Mouse (Mus musculus) embryonic facial prominence, embryonic 14.5 days (tissue): Measurements from ENCODE around the gene Kcnip4. TPM values are rescaled to one million over a fixed set of nuclear protein-coding genes. Genes with fewer than 3 reads are reported as not detected.

ENCODE experiments used
- ATAC-seq: fragments of 200-750 bp; cut with Nextera tagmentation; 2 replicates; pipeline ENCODE4 v1.8.0; 2017; ENCODE audit warnings: low read depth, moderate number of reproducible peaks, moderate TSS enrichment
- DNase-seq: peaks from one replicate; pipeline ENCODE4 v3.0.0-alpha.2; 2015; ENCODE audit warnings: low spot score
- H3K27ac ChIP-seq: fragments of 300-500 bp; sonication (generic); replicated peaks from 2 replicates; pipeline ENCODE4 v1.5.1; 2014; ENCODE audit warnings: low read depth, mild to moderate bottlenecking, low read length, moderate library complexity
- H3K27me3 ChIP-seq: fragments of 300-500 bp; sonication (generic); replicated peaks from 2 replicates; pipeline ENCODE4 v1.6.1; 2014; ENCODE audit warnings: low read length; ENCODE audit not compliant: control insufficient read depth, insufficient read depth
- H3K36me3 ChIP-seq: fragments of 300-500 bp; sonication (generic); 2 replicates; pipeline ENCODE4 v1.6.1; 2014; ENCODE audit warnings: low read length, mixed read lengths; ENCODE audit not compliant: control insufficient read depth, insufficient read depth
- H3K4me1 ChIP-seq: fragments of 300-500 bp; sonication (generic); 2 replicates; pipeline ENCODE4 v1.6.1; 2014; ENCODE audit warnings: antibody characterized with exemption, low read length; ENCODE audit not compliant: control insufficient read depth, insufficient read depth
- H3K4me2 ChIP-seq: fragments of 300-500 bp; sonication (generic); 2 replicates; pipeline ENCODE4 v1.6.1; 2014; ENCODE audit warnings: low read depth, mild to moderate bottlenecking, low read length, moderate library complexity, mixed read lengths
- H3K4me3 ChIP-seq: fragments of 300-500 bp; sonication (generic); 2 replicates; pipeline ENCODE4 v1.5.1; 2014; ENCODE audit warnings: low read depth, mild to moderate bottlenecking, low read length
- H3K9ac ChIP-seq: fragments of 300-500 bp; sonication (generic); 2 replicates; pipeline ENCODE4 v1.6.1; 2014; ENCODE audit warnings: low read depth, mild to moderate bottlenecking, low read length, moderate library complexity, mixed read lengths
- H3K9me3 ChIP-seq: fragments of 300-500 bp; sonication (generic); 2 replicates; pipeline ENCODE4 v1.6.1; 2016; ENCODE audit warnings: low read length; ENCODE audit not compliant: control insufficient read depth
- WGBS: fragments of 180-500 bp; shearing (Covaris S2); extraction: QIAGEN DNeasy Blood & Tissue Kit; methylation state at CpG from one replicate; pipeline ENCODE4 v1.1.7; 2014; 5-methylcytosine and 5-hydroxymethylcytosine counted together
- polyA plus RNA-seq: library from polyadenylated mRNA; unstranded; fragments of >200 nt; fragmentation: Nextera tagmentation; extraction: Ambion mirVana; gene quantifications from 2 replicates; pipeline ENCODE4 v1.2.1, GENCODE M21; 2014

Kcnip4 gene
- polyA plus RNA-seq, 1 experiment from 2014 or later: 2.9 TPM

DNA sequence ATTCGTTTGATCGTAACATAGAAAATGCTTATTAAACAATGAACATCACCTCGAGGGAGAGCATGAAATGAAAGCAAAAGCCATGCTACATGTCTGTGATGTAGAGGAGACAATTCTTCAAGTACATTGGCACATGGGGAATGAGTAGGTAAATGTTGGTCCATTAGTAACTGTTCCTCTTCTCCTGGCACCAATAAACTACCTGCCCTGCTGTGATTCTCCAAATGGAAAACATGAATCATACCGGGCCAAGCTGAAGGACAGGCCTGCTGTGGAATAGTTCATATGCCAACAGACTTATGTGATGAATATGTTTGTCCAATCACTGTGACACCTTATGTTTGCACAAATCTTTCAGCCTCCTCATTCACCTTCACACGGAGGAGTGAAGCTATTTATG, 429.3 kb downstream of the Kcnip4 start:
- DNase-seq (no peak), ATAC-seq (no peak)
- H3K4me3 ChIP-seq: no peak overlapping the region
- H3K4me2 ChIP-seq: no peak overlapping the region
- H3K27me3 ChIP-seq: no peaks in the 10 kb centered on the region
- no peaks in the 10 kb centered on the region for H3K4me1 ChIP-seq
- no peaks in the 10 kb centered on the region for H3K9me3 ChIP-seq
- WGBS: 87% methylated on average over 5 of the region's 5 CpGs
- H3K36me3 ChIP-seq: no peaks in the 10 kb centered on the region
- H3K27ac ChIP-seq: no peak overlapping the region
- no peak overlapping the region for H3K9ac ChIP-seq

DNA sequence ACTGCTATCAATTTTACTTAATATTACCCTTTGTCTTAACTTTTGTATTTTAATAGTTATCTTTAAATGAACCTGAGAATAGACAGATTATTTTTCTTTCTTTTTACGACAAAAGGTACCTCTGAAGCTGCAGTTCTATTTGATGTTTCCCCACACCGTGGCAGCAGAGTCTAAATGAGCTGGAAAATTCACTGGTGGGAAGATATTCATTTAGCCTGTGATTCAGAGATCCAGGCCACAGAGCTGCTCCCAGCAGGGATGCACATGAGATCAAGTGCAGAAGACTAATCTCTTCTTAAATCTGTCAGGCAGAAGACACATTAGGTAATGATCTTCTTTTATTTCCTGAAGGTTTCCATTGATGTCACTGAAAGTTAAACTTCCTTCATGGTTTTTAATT, 429.8 kb downstream of the Kcnip4 start:
- DNase-seq: peak; percentile 6
- H3K4me3 ChIP-seq: no peak overlapping the region
- no peak overlapping the region for H3K4me2 ChIP-seq
- no peak overlapping the region for H3K27ac ChIP-seq
- no peaks in the 10 kb centered on the region for H3K9me3 ChIP-seq
- WGBS: 68% methylated on average over 2 of the region's 2 CpGs
- no peaks in the 10 kb centered on the region for H3K4me1 ChIP-seq
- no peak for ATAC-seq
- H3K9ac ChIP-seq: no peak overlapping the region
- H3K36me3 ChIP-seq: no peaks in the 10 kb centered on the region
- no peaks in the 10 kb centered on the region for H3K27me3 ChIP-seq

DNA sequence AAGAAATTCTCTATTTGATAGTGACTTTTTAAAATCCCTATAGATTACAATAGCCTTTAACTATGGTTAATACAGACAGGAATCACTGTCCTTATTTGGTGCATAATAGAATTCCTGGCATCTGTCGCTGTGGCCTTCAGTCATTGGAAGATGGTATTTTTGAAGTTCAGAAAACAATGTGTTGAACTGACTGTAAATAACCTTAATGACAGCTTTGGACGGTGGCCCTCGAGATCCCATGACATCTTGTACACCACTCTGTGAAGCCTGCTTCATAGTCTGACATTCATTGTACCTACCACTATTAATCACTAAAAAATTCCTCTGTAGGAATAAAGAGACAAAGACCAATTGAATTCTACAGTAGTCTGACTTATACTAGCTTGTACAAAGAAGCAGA, 430.4 kb downstream of the Kcnip4 start:
- H3K27ac ChIP-seq: no peak overlapping the region
- ATAC-seq (no peak), DNase-seq (no peak)
- no peaks in the 10 kb centered on the region for H3K9me3 ChIP-seq
- 71% methylated on average over 3 of the region's 3 CpGs for WGBS
- H3K4me1 ChIP-seq: no peaks in the 10 kb centered on the region
- no peak overlapping the region for H3K9ac ChIP-seq
- H3K4me2 ChIP-seq: no peak overlapping the region
- no peaks in the 10 kb centered on the region for H3K27me3 ChIP-seq
- no peaks in the 10 kb centered on the region for H3K36me3 ChIP-seq
- H3K4me3 ChIP-seq: no peak overlapping the region

DNA sequence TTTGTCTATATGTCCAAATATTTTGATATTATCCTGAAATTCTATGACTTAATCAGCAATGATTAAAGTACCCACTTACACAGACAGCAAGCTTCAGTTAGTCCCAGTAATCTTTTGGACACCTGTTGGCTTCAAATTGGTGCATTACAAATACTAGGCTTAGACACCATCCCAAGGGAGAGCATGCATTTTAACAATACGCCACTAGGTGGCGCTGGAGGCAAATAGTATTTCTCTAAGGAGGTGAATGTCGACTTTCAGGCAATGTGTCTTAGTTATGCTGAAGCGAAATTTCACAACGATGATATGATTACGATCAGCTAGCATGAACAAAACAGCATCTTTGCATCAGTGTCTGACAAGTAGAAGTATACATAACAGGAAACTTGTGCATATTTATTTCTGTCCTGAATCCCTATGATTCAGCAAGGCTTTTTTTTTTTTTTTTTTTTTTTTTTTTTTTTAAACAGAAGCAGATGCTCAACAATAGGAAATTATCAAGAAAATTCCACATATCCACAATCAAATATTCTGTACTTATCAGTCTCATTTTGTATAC, 434.5 kb downstream of the Kcnip4 start:
- WGBS: 2% methylated on average over 6 of the region's 6 CpGs
- H3K4me1 ChIP-seq: no peaks in the 10 kb centered on the region
- peak overlapping the region; percentile 38; the same call in 1 of the 2 replicates for H3K4me2 ChIP-seq

DNA sequence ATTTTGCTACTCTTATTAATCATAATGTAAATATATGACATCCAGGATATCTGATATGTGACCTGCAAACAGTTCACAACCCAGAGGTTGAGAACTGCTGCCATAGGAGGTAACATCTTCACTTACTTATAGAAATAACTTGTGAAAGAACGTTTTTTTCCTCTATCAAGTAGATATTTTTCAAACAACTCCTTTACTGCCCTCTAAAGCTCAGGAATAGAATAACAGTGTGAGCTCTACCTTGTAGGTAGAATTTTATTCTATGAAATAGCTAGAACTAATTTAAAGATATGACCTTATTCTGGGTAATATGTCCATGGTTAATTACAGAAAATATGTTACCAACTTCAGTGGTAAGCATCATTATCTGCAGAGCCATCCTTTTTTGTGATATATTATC, 459.1 kb downstream of the Kcnip4 start:
- Histone ChIP-seq H3K27me3 (no peaks in the 10 kb centered on the region), H3K4me1 (no peaks in the 10 kb centered on the region), H3K4me3 (no peak overlapping the region), H3K36me3 (no peaks in the 10 kb centered on the region), H3K27ac (no peak overlapping the region), H3K9ac (no peak overlapping the region), H3K9me3 (no peaks in the 10 kb centered on the region), H3K4me2 (no peak overlapping the region)
- ATAC-seq (no peak), DNase-seq (no peak)
- 21% methylated on average over 1 of the region's 1 CpGs for WGBS

More for the DNA sequence above, 434.5 kb downstream of the Kcnip4 start:
- no peaks in the 10 kb centered on the region for H3K27me3 ChIP-seq
- ATAC-seq: peak; percentile 71
- H3K36me3 ChIP-seq: no peaks in the 10 kb centered on the region
- H3K27ac ChIP-seq: no peak overlapping the region
- DNase-seq: peak; percentile 87
- H3K4me3 ChIP-seq: peak overlapping the region; percentile 14; the same call in 1 of the 2 replicates
- no peaks in the 10 kb centered on the region for H3K9me3 ChIP-seq
- H3K9ac ChIP-seq: no peak overlapping the region

DNA sequence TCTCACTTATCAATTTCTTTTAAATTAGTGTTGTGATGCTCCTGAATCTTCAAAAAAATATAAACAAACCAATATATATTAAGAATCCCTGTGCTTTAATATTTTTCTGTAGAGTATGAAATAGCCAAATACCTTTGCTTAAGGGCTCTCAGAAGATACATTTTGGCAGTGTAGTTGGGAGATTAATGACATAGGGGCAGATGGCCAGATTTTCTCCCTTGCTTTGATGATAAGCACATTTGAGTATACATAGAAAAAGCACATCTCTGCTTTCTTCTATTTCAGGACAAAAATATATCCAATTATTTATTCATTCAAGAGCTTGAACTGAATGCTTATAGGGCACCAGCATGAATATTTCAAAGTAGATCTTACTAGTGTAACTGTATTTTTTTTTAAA, 465.8 kb downstream of the Kcnip4 start:
- Histone ChIP-seq H3K9ac (no peak overlapping the region), H3K4me1 (no peaks in the 10 kb centered on the region), H3K4me2 (no peak overlapping the region), H3K27ac (no peak overlapping the region), H3K36me3 (no peaks in the 10 kb centered on the region), H3K4me3 (no peak overlapping the region), H3K27me3 (no peaks in the 10 kb centered on the region), H3K9me3 (no peaks in the 10 kb centered on the region)
- DNase-seq (no peak), ATAC-seq (no peak)

DNA sequence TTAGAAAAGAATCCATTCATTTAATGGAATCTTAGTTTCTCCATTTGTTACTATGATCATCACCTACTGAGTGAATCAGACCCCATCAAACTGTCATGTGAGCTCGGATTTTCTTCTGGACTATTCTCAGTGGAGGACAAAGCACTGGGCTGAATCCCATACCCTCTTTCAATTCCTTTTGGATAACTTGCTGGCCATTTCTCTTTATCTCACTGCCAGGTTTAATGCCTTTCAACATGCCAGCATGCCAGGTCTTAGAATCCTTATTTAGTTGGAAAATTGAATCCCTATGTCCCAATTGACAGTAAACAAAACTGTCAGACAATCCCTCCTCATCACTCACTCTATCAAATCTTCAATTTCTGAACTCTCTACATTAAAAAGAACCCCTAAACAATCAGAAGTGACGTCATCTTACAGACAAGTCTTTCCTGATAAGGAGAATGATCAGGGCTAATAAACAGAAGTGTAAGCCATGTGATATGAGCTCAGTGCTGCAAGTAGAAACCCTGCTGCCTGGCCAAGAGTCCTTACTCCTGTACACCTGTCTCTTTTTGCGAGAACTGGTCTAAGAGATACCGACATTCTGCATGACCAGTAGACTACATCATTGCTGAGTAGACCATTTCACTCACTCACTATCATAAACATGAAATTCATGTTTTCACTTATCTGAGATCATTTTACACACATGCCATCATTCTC, 466.9 kb downstream of the Kcnip4 start:
- Histone ChIP-seq H3K4me2 (no peak overlapping the region), H3K4me1 (no peaks in the 10 kb centered on the region), H3K27ac (no peak overlapping the region), H3K36me3 (no peaks in the 10 kb centered on the region), H3K9ac (no peak overlapping the region), H3K4me3 (no peak overlapping the region), H3K27me3 (no peaks in the 10 kb centered on the region), H3K9me3 (no peaks in the 10 kb centered on the region)
- 79% methylated on average over 4 of the region's 4 CpGs for WGBS
- DNase-seq (no peak), ATAC-seq (no peak)

DNA sequence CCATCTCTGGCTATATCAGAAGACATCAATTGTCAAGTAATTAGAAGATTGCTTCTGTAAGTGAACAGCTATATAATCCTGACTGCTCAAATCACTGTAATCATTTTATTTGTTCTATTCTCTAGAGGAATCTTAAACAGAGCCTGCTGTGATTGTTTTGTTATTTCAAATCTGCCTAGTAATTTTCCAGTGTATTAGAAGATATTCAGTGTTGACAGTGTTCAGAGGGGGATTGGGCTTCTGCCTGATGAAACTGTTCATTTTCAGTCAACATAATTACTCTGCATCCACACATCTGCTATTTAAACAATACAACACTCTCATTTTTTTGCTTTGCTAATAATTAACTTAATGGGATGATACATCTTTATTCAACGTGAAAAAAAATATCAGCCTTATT, 476.7 kb downstream of the Kcnip4 start:
- WGBS: 83% methylated on average over 1 of the region's 1 CpGs
- Histone ChIP-seq H3K9ac (no peak overlapping the region), H3K27ac (no peak overlapping the region), H3K4me2 (no peak overlapping the region), H3K9me3 (no peaks in the 10 kb centered on the region), H3K27me3 (no peaks in the 10 kb centered on the region), H3K36me3 (no peaks in the 10 kb centered on the region), H3K4me3 (no peak overlapping the region), H3K4me1 (no peaks in the 10 kb centered on the region)
- DNase-seq: no peak
- no peak for ATAC-seq

DNA sequence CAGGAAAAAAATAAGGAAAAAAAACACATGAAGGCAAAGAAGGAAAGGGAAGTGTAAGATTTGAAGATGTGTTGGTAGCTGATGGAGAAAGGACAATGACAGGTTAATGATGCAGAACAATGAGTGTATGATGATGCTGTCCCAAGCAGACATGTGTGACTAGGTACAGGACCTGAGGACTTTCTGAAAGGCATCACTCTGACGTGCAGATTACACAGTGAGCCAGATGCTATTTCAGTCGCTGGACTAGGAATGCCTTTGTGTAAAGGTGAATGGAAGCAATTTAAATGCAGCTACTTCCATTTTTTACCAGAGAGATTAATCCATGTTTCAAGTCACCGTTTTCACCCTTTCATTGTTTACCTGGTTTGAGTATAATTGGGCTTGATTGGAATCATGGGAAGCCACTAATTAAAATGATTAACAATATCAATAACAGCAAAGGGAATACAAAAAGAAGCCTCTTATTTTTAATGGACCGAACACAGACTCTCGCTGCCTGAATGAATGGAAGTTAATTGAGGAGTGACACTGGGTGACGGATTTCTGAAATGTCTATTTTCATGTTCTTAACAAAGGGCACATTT, 483.4 kb downstream of the Kcnip4 start:
- H3K36me3 ChIP-seq: no peaks in the 10 kb centered on the region

More for the DNA sequence above, 483.4 kb downstream of the Kcnip4 start:
- no peak overlapping the region for H3K9ac ChIP-seq
- WGBS: 50% methylated on average over 6 of the region's 6 CpGs
- H3K4me2 ChIP-seq: no peak overlapping the region
- H3K27ac ChIP-seq: no peak overlapping the region
- H3K4me1 ChIP-seq: no peaks in the 10 kb centered on the region
- H3K4me3 ChIP-seq: no peak overlapping the region
- ATAC-seq (no peak), DNase-seq (no peak)
- H3K9me3 ChIP-seq: no peaks in the 10 kb centered on the region
- no peaks in the 10 kb centered on the region for H3K27me3 ChIP-seq
